Mouse (Mus musculus): ENCODE results near the gene Erich3.

DNA sequence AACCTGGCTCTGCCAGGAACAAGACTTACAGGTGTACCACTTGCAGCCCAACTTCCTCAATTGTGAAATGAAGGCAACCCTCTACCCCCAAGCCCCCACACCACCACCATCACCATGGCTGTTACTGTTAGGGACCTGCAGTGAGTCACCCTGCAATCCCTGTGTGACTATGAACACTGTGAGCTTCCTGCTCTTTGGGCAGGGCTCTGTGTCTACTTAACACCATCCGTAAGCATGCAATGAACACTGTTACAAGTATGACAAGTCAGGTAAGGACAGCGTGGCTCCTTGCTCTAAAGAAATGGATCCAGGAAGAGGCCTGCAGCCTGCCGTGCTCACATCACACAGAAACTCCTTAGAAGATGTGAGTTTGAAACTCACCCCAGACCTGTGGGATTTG lies 33.0 kb downstream of the Erich3 start:
- no peak for TF ChIP-seq CTCF (IDR thresholded peaks at IDR 0.05; ENCODE audit: extremely low read depth, insufficient read depth, insufficient read length, insufficient replicate concordance)
- no peak for TF ChIP-seq POLR2A (IDR thresholded peaks at IDR 0.05; ENCODE audit: low read depth, low read length)
